Mouse (Mus musculus) lung, embryonic 15.5 days (tissue): ENCODE measurements around the gene Dlg5. TPM values are rescaled to one million over a fixed set of nuclear protein-coding genes. Genes with fewer than 3 reads are reported as not detected.

Experiments
- ATAC-seq: fragments of 200-750 bp; cut with Nextera tagmentation; 2 replicates; pipeline ENCODE4 v1.8.0; 2017; ENCODE audit warnings: moderate number of reproducible peaks, borderline replicate concordance; ENCODE audit not compliant: low FRiP score, low TSS enrichment; ENCODE audit errors: extremely low read depth
- H3K27ac ChIP-seq: fragments of 300-500 bp; sonication (generic); 2 replicates; pipeline ENCODE4 v1.5.1; 2015; ENCODE audit warnings: moderate library complexity, mild to moderate bottlenecking, inconsistent platforms
- H3K27me3 ChIP-seq: fragments of 300-500 bp; sonication (generic); 2 replicates; pipeline ENCODE4 v1.6.1; 2015; ENCODE audit warnings: inconsistent platforms
- H3K36me3 ChIP-seq: fragments of 300-500 bp; sonication (generic); 2 replicates; pipeline ENCODE4 v1.6.1; 2015; ENCODE audit warnings: inconsistent platforms
- H3K4me1 ChIP-seq: fragments of 300-500 bp; sonication (generic); 2 replicates; pipeline ENCODE4 v1.6.1; 2015; ENCODE audit warnings: inconsistent platforms
- H3K4me2 ChIP-seq: fragments of 300-500 bp; sonication (generic); 2 replicates; pipeline ENCODE4 v1.6.1; 2015; ENCODE audit warnings: inconsistent platforms, mild to moderate bottlenecking, moderate library complexity
- H3K4me3 ChIP-seq: fragments of 300-500 bp; sonication (generic); 2 replicates; pipeline ENCODE4 v1.5.1; 2015; ENCODE audit warnings: mild to moderate bottlenecking, inconsistent platforms
- H3K9ac ChIP-seq: fragments of 300-500 bp; sonication (generic); 2 replicates; pipeline ENCODE4 v1.6.1; 2015; ENCODE audit warnings: inconsistent platforms
- H3K9me3 ChIP-seq: fragments of 300-500 bp; sonication (generic); 2 replicates; pipeline ENCODE4 v1.6.1; 2016; ENCODE audit warnings: inconsistent platforms
- WGBS: fragments of 180-500 bp; shearing (Covaris S2); methylation state at CpG from one replicate; pipeline ENCODE4 v1.1.7; 2015; 5-methylcytosine and 5-hydroxymethylcytosine counted together
- polyA plus RNA-seq: library from polyadenylated mRNA; unstranded; fragments of >200 nt; fragmentation: Nextera tagmentation; extraction: Ambion mirVana; gene quantifications from 2 replicates; pipeline ENCODE4 v1.2.1, GENCODE M21; 2015

Gene Dlg5
- polyA plus RNA-seq, 1 experiment from 2014 or later: 12.8 TPM

DNA sequence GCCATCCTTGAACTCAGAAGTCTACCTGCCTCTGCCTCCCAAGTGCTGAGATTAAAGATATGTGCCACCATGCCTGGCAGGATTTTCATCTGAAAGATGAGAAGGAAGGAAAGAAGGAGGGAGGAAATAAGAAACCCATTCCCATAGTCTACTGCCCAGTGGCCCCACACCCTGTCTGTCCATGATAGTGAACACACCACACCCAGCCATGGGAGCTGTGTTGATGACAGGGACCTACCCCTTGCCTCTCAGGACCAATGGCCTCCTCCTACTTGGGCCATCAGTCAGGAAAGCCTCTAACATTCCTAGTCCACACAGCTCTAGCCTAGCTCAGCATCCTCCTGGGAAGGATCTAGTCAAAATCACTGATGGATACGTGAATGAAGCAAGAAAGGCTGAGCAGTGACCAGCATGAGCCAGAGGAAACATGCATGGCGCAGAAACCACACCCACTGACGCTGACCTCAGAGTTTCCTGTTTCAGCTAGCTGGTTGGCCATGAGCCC, 102.7 kb downstream of the Dlg5 start:
- WGBS: 59% methylated on average over 3 of the region's 3 CpGs
- H3K27ac ChIP-seq: no peak overlapping the region
- no peak for ATAC-seq

DNA sequence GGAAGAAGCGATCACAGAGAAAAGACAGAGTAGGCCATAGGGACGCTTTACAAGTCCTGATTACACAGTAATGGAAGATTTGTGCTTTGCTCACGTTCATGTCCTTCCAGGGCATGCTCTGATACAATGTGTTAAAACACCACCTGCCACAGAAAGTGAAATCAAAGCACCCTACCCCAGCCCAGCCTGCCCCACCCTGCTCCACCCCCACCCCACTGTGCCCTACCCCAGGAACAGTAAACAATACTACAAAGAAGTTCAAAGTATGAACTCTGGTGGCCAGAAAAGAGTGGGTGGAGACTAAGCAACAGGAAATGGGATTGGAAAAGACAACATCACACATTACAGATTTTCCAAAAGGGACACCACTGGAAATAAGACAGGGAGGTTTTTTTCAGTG, 104.0 kb downstream of the Dlg5 start:
- Histone ChIP-seq H3K9me3 (no peaks in the 10 kb centered on the region), H3K9ac (no peak overlapping the region), H3K27me3 (no peaks in the 10 kb centered on the region), H3K27ac (no peak overlapping the region), H3K4me3 (no peak overlapping the region), H3K4me1 (no peaks in the 10 kb centered on the region), H3K4me2 (no peak overlapping the region), H3K36me3 (peaks cover 59% of the 10 kb centered on the region)
- ATAC-seq: no peak
- WGBS: 77% methylated on average over 3 of the region's 3 CpGs

More for the DNA sequence above, 102.7 kb downstream of the Dlg5 start:
- H3K27me3 ChIP-seq: no peaks in the 10 kb centered on the region
- no peaks in the 10 kb centered on the region for H3K4me1 ChIP-seq
- H3K4me3 ChIP-seq: no peak overlapping the region
- peaks cover 58% of the 10 kb centered on the region for H3K36me3 ChIP-seq
- H3K9ac ChIP-seq: no peak overlapping the region
- no peak overlapping the region for H3K4me2 ChIP-seq
- no peaks in the 10 kb centered on the region for H3K9me3 ChIP-seq

DNA sequence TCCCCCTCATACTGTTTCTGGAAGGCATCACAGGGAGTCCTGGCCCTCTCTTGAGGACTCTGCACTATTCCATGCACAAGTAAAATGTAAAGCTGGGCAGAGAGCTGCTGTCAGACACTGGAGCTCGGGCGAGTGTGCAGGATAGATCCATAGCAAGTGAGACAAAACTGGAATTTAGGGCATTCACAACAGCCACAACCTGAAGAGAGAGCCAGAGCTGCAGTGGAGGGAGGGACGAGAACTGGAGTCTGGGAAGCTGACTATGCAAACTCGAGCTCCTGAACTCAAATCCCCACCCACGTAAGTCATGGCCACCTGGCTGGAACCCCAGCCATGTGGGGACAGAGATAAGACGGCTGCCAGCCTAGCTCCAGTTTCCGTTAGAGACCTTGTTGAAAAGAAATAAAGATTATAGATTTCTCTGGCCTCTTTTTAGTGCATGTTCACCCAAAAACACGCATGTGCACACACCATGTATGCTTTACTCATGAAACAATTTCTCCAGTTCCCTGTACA, 105.4 kb downstream of the Dlg5 start:
- no peak for ATAC-seq
- no peak overlapping the region for H3K27ac ChIP-seq
- H3K9ac ChIP-seq: no peak overlapping the region
- H3K36me3 ChIP-seq: peaks cover 59% of the 10 kb centered on the region
- H3K4me3 ChIP-seq: no peak overlapping the region
- H3K27me3 ChIP-seq: no peaks in the 10 kb centered on the region
- H3K4me1 ChIP-seq: no peaks in the 10 kb centered on the region
- no peaks in the 10 kb centered on the region for H3K9me3 ChIP-seq
- 64% methylated on average over 8 of the region's 8 CpGs for WGBS
- no peak overlapping the region for H3K4me2 ChIP-seq

DNA sequence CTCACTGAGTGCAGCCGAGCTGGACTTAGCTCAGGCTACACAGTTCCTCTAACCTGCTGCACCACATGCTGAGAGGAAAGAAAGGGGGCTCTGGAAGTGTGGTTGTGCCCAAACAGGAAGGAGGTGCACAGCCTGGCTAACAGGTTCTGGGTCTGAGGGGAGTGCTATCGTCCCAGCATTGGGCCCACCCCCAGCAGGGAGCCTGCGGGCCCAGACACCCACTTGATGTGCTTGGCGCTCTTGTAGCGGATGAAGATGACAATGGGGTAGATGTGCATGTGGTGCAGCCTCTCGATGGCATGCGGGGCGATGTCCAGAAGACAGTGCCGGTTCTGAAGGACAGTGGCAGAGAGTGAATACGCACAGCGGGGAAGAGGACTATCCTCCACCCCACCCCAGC, 108.8 kb downstream of the Dlg5 start:
- no peak for ATAC-seq
- no peak overlapping the region for H3K4me2 ChIP-seq
- 87% methylated on average over 11 of the region's 11 CpGs for WGBS
- peaks cover 59% of the 10 kb centered on the region for H3K36me3 ChIP-seq
- H3K9me3 ChIP-seq: no peaks in the 10 kb centered on the region
- H3K27ac ChIP-seq: no peak overlapping the region
- no peaks in the 10 kb centered on the region for H3K27me3 ChIP-seq
- H3K9ac ChIP-seq: no peak overlapping the region
- H3K4me3 ChIP-seq: no peak overlapping the region
- H3K4me1 ChIP-seq: no peaks in the 10 kb centered on the region

DNA sequence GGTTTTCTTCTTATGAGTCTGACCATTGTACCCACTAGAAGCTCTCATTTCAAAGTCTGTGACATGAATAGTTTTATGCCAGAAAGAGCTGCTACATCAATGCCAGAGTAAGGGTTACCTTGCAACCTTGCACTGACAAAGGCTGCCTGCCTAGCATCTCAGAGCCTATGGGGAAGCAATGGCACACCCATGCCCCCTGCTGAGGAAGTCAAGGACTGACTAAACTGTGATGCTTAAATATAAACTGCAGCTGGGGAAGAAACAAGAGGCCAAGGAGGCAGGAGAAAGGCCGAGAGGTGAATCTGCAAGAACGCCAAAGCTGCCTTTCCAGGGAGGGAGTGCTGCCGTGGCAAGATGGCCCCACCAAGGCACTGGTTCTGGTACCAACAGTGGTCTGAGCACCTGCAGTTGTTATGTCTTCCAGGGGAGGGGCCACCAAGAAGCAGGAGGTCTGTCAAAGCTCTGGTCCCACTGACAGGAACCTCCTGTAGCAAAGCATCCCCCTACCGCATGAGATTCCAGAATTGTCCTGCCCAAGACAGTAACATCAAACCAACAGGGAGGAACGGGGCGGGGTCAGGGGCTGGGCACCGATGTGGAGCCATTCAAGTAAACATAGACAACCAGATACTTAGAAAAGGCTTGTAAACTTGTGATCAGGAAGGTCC, 111.0 kb downstream of the Dlg5 start:
- ATAC-seq: no peak
- H3K4me3 ChIP-seq: no peak overlapping the region
- H3K36me3 ChIP-seq: peaks cover 56% of the 10 kb centered on the region
- no peak overlapping the region for H3K9ac ChIP-seq
- WGBS: 73% methylated on average over 7 of the region's 7 CpGs
- no peaks in the 10 kb centered on the region for H3K4me1 ChIP-seq
- H3K9me3 ChIP-seq: no peaks in the 10 kb centered on the region
- H3K27me3 ChIP-seq: no peaks in the 10 kb centered on the region
- no peak overlapping the region for H3K27ac ChIP-seq
- no peak overlapping the region for H3K4me2 ChIP-seq

DNA sequence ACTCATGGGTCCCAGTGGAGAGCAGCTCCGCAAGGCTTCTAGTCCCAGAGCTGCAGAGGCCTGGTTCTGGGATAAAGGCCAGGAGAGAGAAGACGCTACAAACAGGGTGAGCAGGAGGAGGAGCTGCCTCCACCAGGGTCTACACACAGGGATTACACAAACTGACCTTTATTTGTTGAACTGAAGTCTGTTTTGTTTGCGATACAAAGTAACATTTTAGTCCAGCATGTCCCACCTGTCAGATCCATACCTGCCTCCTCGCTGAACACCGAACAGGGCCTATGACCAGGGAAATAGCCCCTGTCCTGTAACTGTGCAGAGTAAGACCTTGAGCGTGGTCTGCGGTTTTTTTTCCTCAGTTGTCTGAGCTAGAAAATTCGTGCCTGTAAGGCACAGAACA, 111.9 kb downstream of the Dlg5 start:
- Histone ChIP-seq H3K4me3 (no peak overlapping the region), H3K27me3 (no peaks in the 10 kb centered on the region), H3K36me3 (peaks cover 47% of the 10 kb centered on the region), H3K27ac (no peak overlapping the region), H3K9me3 (no peaks in the 10 kb centered on the region), H3K4me1 (no peaks in the 10 kb centered on the region), H3K9ac (no peak overlapping the region), H3K4me2 (no peak overlapping the region)
- no peak for ATAC-seq
- WGBS: 84% methylated on average over 8 of the region's 8 CpGs

DNA sequence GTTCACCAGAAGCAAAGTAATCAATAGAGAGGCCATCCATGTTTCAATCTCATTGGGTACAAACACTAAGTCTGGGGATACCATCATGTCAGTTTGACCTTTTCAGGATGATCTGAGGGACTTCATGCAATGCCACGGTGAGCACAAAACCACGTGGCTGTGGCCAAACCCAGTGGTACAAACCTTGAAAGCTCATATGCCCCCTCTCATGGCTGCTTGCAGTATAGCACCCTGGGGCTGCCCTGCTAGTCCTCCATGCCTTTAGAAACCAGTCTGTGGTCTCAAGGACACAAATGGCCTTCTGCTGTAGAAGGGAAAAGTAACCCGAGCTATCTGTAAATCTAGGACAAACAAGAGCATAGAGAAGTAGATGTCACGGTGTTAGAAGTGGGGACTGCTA, 113.6 kb downstream of the Dlg5 start:
- Histone ChIP-seq H3K4me3 (no peak overlapping the region), H3K9me3 (no peaks in the 10 kb centered on the region), H3K9ac (no peak overlapping the region), H3K4me2 (no peak overlapping the region), H3K36me3 (peaks cover 30% of the 10 kb centered on the region), H3K27ac (no peak overlapping the region), H3K4me1 (no peaks in the 10 kb centered on the region), H3K27me3 (no peaks in the 10 kb centered on the region)
- ATAC-seq: no peak
- WGBS: 31% methylated on average over 4 of the region's 4 CpGs

DNA sequence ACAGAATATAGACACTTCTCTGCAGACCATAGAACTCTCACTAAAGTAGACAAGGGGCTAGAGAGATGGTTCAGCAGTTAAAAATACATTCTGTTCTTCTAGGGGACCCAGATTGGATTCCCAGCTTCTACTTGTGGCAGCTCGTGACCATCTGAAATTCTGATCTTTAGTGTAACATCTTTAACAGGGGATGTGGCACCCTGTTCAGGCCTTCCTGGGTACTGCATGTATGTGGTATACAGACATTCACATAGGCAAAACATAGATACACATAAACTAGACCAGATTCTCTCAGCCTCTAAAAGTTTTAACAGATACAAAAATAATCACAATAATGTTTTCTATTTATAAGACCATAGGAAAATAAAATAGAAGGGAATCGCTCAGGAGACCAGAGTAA, 120.7 kb downstream of the Dlg5 start:
- no peaks in the 10 kb centered on the region for H3K36me3 ChIP-seq
- no peak for ATAC-seq
- no peak overlapping the region for H3K9ac ChIP-seq
- no peaks in the 10 kb centered on the region for H3K27me3 ChIP-seq
- WGBS: 75% methylated on average over 2 of the region's 2 CpGs
- H3K27ac ChIP-seq: no peak overlapping the region
- H3K9me3 ChIP-seq: no peaks in the 10 kb centered on the region
- H3K4me1 ChIP-seq: no peaks in the 10 kb centered on the region
- no peak overlapping the region for H3K4me2 ChIP-seq
- H3K4me3 ChIP-seq: no peak overlapping the region

DNA sequence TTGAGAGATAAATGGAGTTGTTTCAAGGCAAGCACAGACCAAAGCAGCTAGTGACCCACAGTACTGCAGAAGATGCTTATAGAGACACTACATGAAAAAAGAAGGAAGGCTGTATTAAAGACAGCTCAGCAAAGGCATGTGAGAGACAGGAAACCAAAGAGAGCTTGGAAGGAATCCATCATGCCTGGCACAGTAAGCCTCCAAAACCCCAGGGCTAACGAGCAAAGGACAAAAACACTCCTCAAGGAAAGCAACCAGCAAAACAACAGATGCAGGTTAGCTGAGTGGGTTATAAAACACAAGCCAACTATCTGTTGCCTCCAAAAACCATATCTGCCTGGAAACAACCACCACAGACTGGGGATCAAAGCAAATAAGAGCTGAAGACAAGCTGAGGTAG, 121.5 kb downstream of the Dlg5 start:
- no peaks in the 10 kb centered on the region for H3K27me3 ChIP-seq
- H3K4me2 ChIP-seq: no peak overlapping the region
- H3K27ac ChIP-seq: no peak overlapping the region
- no peak overlapping the region for H3K4me3 ChIP-seq
- WGBS: 26% methylated on average over 1 of the region's 1 CpGs
- ATAC-seq: no peak
- H3K4me1 ChIP-seq: no peaks in the 10 kb centered on the region
- H3K9me3 ChIP-seq: no peaks in the 10 kb centered on the region
- H3K36me3 ChIP-seq: no peaks in the 10 kb centered on the region
- H3K9ac ChIP-seq: no peak overlapping the region

DNA sequence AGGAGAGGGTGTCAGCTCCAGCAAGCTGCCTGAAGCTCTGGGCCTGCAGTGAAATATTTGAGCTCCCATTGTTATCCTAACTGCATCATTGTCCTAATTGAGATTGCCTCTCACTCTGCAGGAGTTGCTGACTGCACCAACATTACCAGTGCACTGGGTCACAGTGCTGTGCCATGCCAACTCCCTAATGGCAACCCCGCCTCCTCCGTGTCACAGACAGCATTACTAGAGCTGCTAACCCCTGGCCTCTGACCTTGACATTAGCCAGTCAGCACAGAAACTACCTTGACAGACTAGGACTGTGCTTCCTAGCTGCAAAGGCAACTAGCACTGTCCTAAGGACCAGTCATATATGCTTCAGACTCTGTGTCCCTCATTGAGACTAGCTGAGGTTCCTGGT, 139.0 kb downstream of the Dlg5 start:
- ATAC-seq: no peak
- WGBS: 76% methylated on average over 2 of the region's 2 CpGs
- no peaks in the 10 kb centered on the region for H3K9me3 ChIP-seq
- H3K4me1 ChIP-seq: no peaks in the 10 kb centered on the region
- no peak overlapping the region for H3K9ac ChIP-seq
- no peak overlapping the region for H3K4me3 ChIP-seq
- no peaks in the 10 kb centered on the region for H3K27me3 ChIP-seq
- no peak overlapping the region for H3K4me2 ChIP-seq
- H3K27ac ChIP-seq: no peak overlapping the region
- no peaks in the 10 kb centered on the region for H3K36me3 ChIP-seq

DNA sequence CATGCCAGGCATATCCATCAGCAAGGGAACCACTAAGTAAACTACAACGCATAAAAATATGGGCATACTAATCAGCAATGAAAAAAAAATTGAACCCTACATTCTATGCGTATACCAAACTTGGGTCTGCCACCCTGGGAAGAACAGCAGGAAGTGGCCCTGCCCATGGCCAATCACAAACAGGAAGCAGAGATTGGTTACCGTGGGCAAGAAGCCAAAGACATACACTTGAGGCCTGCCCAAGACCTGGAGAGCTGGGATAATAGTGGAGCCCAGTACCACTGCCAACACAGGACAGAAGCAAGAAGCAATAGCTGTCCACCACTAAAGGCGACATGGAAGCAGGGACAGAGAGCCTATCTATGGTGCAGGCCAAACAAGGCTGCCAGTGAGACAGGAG, 146.9 kb downstream of the Dlg5 start:
- no peak overlapping the region for H3K4me2 ChIP-seq

DNA sequence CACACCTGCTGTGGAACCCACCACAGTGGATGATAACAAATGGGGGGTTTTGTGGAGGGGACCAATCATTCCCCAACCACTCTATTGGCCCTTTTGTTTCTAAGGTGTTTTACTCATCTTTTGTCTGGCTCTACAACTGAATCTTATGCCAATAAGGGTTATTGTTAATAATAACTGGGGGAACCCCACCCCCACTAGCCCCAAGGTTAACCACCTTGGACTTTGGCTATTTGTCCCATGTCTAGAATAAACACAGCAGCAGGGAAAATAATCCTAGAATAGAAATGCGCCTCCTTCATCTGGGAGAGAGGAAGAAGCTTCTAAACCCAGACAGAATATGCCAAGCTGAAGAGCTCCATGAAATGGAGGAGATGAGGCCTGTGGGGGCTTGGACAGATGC, 151.1 kb downstream of the Dlg5 start:
- Histone ChIP-seq H3K9ac (no peak overlapping the region), H3K27ac (no peak overlapping the region), H3K4me3 (no peak overlapping the region), H3K4me2 (no peak overlapping the region), H3K36me3 (no peaks in the 10 kb centered on the region), H3K9me3 (no peaks in the 10 kb centered on the region), H3K27me3 (no peaks in the 10 kb centered on the region), H3K4me1 (no peaks in the 10 kb centered on the region)
- WGBS: 71% methylated on average over 1 of the region's 1 CpGs
- no peak for ATAC-seq

More for the DNA sequence above, 146.9 kb downstream of the Dlg5 start:
- Histone ChIP-seq H3K27ac (no peak overlapping the region), H3K36me3 (no peaks in the 10 kb centered on the region), H3K9me3 (no peaks in the 10 kb centered on the region), H3K4me1 (no peaks in the 10 kb centered on the region), H3K4me3 (no peak overlapping the region), H3K27me3 (no peaks in the 10 kb centered on the region), H3K9ac (no peak overlapping the region)
- ATAC-seq: no peak
- 65% methylated on average over 4 of the region's 4 CpGs for WGBS
